Comparison of ENCODE assay signal across 27 mouse cellular contexts in the genomic region with DNA sequence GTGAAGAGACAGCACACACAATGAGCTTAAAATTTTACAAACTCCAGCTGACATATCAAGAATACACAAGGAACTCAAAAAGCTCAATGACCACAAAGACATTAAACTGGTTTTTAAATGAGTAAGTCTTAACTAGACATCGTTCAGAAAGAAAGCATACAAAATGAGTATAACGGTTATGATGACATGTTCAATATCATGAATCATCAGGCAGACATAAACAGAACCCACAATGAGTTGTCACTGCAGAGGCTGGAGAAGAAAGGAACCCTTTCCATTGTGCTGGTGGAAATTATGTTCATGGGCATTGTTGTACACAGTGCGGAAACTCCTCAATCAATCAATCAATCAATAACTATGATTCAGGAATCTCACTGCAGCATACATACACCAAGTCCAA.
DNase-seq lines count a peak whose midpoint lies in the region; ATAC-seq and TF ChIP-seq lines count a peak whose summit lies in the region.
"Had no signal": no experiment of that assay in that cellular context is flagged by ENCODE, and none has a peak within 500 bp of the region (broad histone marks: within the 10 kb centered on the region; RNA-seq: fewer than 3 reads in every experiment).

No protein-coding gene starts in this region.

- H3K4me3 ChIP-seq in C2C12 (ENCODE audit: insufficient read depth, poor library complexity, severe bottlenecking) (no peak overlapping the region), myocyte (no peak overlapping the region)
- H3K4me3 ChIP-seq: embryonic facial prominence, embryonic 12.5 days; embryonic facial prominence, embryonic 15.5 days; heart, embryonic 12.5 days; heart, embryonic 15.5 days; hindbrain, embryonic 10.5 days; hindbrain, embryonic 13.5 days had no signal

- H3K36me3 ChIP-seq in C2C12 (ENCODE audit: control insufficient read depth, insufficient read depth) (no peaks in the 10 kb centered on the region), myocyte (ENCODE audit: control insufficient read depth, insufficient read depth) (no peaks in the 10 kb centered on the region)
- H3K36me3 ChIP-seq: embryonic facial prominence, embryonic 12.5 days; embryonic facial prominence, embryonic 15.5 days; heart, embryonic 12.5 days; heart, embryonic 15.5 days; hindbrain, embryonic 10.5 days; hindbrain, embryonic 13.5 days had no signal

- DNase-seq in urinary bladder, postnatal 36 days (ENCODE audit: low spot score in 2 of 2), result no peak
- DNase-seq in yolk sac, embryonic 10.5 days (ENCODE audit: low spot score), result no peak
- DNase-seq: adrenal gland, adult 8-10 months; adrenal gland, postnatal 25 days; B cell, adult 2 months; cerebellum, adult 11-12 months; cerebellum, adult 8-10 months; cerebellum, postnatal 10 days; cerebellum, postnatal 36 days; forebrain, postnatal 0 days; gastrocnemius, postnatal 25 days; heart, adult 18-20 months; heart, postnatal 10 days; heart, postnatal 36 days had no signal

- no peaks in the 10 kb centered on the region for H3K79me2 ChIP-seq in C2C12 (ENCODE audit: control insufficient read depth, insufficient read depth)
- no peaks in the 10 kb centered on the region for H3K79me2 ChIP-seq in myocyte (ENCODE audit: control insufficient read depth, insufficient read depth)

- H3ac ChIP-seq in C2C12 (ENCODE audit: control insufficient read depth, insufficient read length, low read depth) (no peak overlapping the region), myocyte (ENCODE audit: control insufficient read depth, insufficient read length) (no peak overlapping the region)

- no peak for TF ChIP-seq POLR2A in myocyte (IDR thresholded peaks at IDR 0.05; ENCODE audit: insufficient read length, low read depth)

- H3K4me2 ChIP-seq in myocyte (ENCODE audit: low read depth), result peak overlapping the region; percentile 71
- H3K4me2 ChIP-seq: embryonic facial prominence, embryonic 12.5 days; embryonic facial prominence, embryonic 15.5 days; heart, embryonic 12.5 days; heart, embryonic 15.5 days; hindbrain, embryonic 13.5 days had no signal

- no peak for TF ChIP-seq CTCF in C2C12 (IDR thresholded peaks at IDR 0.05; ENCODE audit: control insufficient read depth, insufficient read depth, insufficient read length)

- ATAC-seq in CD4-positive, CD25-positive, alpha-beta regulatory T cell, adult 4 months, result peak; percentile 62
- no peak for ATAC-seq in activated CD4-positive, CD25-positive, alpha-beta regulatory T cell, adult 4 months
- ATAC-seq: forebrain, embryonic 14.5 days; forebrain, postnatal 0 days; hindbrain, embryonic 16.5 days; intestine, postnatal 0 days had no signal

- H3K27me3 ChIP-seq in C2C12 (ENCODE audit: control insufficient read depth, insufficient read depth, insufficient read length), result no peaks in the 10 kb centered on the region
- no peaks in the 10 kb centered on the region for H3K27me3 ChIP-seq in myocyte (ENCODE audit: control insufficient read depth, insufficient read depth, insufficient read length)
- H3K27me3 ChIP-seq: embryonic facial prominence, embryonic 12.5 days; embryonic facial prominence, embryonic 15.5 days; heart, embryonic 12.5 days; heart, embryonic 15.5 days; hindbrain, embryonic 13.5 days had no signal

- H3K79me3 ChIP-seq in C2C12 (ENCODE audit: low read depth), result no peaks in the 10 kb centered on the region

TF ChIP-seq in C2C12, 6 proteins besides CTCF, POLR2A, EP300 and RAD21:
- TF ChIP-seq CEBPB (IDR thresholded peaks at IDR 0.05; ENCODE audit: low read depth) (no peak), FOSL1 (IDR thresholded peaks at IDR 0.05; ENCODE audit: insufficient read depth, low read length, poor library complexity, severe bottlenecking) (peak; percentile 54)

TF ChIP-seq in myocyte, 11 proteins besides CTCF, POLR2A, EP300 and RAD21:
- TF ChIP-seq CEBPB (IDR thresholded peaks at IDR 0.05; ENCODE audit: insufficient read depth, poor library complexity, severe bottlenecking), result no peak
- TF ChIP-seq MYOD1 (IDR thresholded peaks at IDR 0.05; ENCODE audit: control insufficient read depth in 1 of 3, insufficient read length in 2 of 3, low read depth in 2 of 3), result no peak
- no peak for TF ChIP-seq E2F4 (IDR thresholded peaks at IDR 0.05; ENCODE audit: insufficient read depth)
- no peak for TF ChIP-seq TCF12 (IDR thresholded peaks at IDR 0.05; ENCODE audit: insufficient read depth, poor library complexity, severe bottlenecking)
- no peak for TF ChIP-seq TCF3 (IDR thresholded peaks at IDR 0.05; ENCODE audit: insufficient read length, low read depth)
- TF ChIP-seq MAX (IDR thresholded peaks at IDR 0.05; ENCODE audit: low read depth), result no peak
- TF ChIP-seq POLR2AphosphoS2 (IDR thresholded peaks at IDR 0.05; ENCODE audit: insufficient read length, low read depth), result no peak
- no peak for TF ChIP-seq MYOG (IDR thresholded peaks at IDR 0.05; ENCODE audit: control insufficient read depth in 1 of 3, insufficient read depth in 1 of 3, insufficient read length in 2 of 3, low read depth in 2 of 3)
